Mouse (Mus musculus) heart, postnatal 10 days (tissue): ENCODE results near the gene Lipa. TPM values are rescaled to one million over a fixed set of nuclear protein-coding genes. Genes with fewer than 3 reads are reported as not detected.
A peak's percentile ranks its signal among the peaks of the same experiment; 100 is the strongest.

Source experiments
- DNase-seq, 2 experiments: peaks; one replicate each; pipeline ENCODE4 v3.0.0; 2021
- intact Hi-C: fragments of 180-260 bp; cut with DNase I; formaldehyde crosslinking; loops from one replicate; pipeline ENCODE4 v1.15.1; 2025
- total RNA-seq, 2 experiments: library from RNA; stranded (reverse); gene quantifications; 2 replicates each; pipeline ENCODE4 v1.2.3; 2021

Gene Lipa
- 10 to 100 TPM; 28.6 to 29.1 TPM for total RNA-seq

DNA sequence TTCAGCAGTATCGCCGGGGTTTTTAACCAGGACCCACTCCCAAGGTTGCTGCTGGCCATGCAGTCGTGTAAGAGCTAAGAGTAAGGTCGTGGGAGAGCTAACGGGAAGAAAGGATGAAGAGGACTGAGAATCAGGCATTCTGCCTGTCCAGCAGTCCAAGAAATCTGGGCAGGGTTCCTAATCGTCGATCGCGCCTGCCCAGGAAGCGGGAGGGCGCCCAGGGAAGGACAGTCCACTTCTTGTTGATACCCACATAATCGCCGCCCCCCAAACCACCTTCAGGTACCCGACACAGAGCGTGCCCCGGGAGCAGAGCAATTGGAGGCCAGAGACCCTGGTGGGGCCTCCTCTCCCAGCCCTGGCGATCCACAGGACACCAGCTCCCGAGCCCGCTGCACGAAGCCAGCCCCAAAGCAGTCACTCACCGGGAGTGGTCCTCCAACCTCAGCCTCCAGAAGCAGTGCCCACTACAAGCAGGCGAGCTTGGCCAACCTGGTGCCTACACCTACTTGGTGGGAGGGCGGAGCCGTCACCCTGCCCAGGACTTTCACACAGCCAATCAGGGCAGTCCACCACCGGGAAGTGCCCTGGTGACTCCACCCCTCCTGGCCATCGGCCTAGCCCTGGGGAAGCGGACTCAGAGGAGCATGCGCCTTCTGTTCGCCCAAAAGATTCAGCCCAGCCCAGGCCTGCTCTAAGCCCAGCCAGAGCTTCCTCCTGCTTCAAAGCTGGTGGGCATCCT lies at the start of gene Lipa:
TSS of gene Lipa (minus strand) at position 534 of the 742 bp plus-strand sequence.
- intact Hi-C loops, result no loop called here
- DNase-seq, result peak; percentile 98

DNA sequence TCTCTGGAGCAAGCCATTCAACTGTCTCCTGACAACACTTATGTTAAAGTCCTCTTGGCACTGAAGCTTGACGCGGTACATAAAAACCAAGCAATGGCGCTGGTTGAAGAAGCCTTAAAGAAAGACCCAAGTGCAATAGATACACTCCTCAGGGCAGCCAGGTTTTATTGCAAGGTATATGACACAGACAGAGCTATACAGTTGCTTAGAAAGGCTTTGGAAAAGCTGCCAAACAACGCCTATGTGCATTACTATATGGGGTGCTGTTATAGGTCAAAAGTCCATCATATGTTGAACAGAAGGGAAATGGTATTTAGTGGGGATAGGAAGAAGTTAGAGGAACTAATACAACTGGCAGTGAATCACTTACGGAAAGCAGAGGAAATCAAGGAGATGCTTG lies 46.4 kb upstream of the Lipa start:
- intact Hi-C loops, result no loop called here
- DNase-seq, result no peak

DNA sequence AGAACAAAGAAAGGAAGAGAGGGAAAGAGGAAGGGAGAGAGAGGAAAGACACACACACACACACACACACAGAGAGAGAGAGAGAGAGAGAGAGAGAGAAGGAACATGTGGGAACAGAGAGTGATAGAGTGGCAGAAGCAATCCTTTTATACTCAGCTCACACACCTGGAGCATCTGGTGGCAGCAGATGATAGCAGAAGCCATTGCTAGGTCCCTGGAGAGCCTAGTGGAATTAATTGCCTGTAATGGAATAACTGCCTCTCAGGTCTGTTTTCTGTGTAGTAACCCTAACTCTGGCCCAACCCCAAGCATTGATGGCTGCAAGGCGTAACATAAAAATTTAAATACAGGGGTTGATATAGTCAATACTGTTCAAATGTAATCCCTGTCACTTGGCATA lies 43.8 kb upstream of the Lipa start:
- intact Hi-C loops, result no loop called here
- no peak for DNase-seq

DNA sequence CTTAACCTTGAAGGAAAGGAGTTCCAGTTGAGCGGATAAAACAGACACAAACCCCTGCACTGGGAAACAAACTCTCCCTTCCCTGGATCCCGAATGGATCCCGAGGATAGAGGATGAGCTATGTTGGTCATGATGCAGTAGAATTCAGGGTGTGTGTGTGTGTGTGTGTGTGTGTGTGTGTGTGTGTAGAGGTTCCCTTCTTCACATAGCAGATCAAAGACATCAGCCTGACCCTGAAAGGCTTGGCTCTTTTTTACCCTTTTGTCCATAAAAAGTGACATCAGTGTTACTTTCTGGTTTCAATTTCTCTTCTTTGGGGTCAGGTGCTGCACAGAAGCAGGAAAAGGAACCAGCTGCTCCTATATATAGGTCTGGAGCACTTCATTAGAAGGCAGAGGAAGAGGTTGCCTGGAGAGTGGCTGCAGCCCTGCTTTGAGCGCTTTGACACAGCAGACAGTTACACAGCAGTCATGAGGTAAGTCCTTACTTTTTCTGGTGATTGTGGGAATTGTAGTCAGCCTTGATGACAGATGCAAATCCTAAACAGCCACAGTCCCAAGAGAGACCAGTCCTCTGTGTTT lies 42.7 kb upstream of the Lipa start:
- peak in 1 of 2 experiments; percentile 23 for DNase-seq
- intact Hi-C loops, result no loop called here

- intact Hi-C loops, result no loop called here
- no peak for DNase-seq
Observed at GRCm38 (mm10) chr19:34568988-34569895, 42.0 kb upstream of the Lipa start.

GRCm38 (mm10) chr19:34566178-34566784 lies 39.0 kb upstream of the Lipa start:
- DNase-seq, result no peak
- intact Hi-C loops, result no loop called here

- intact Hi-C loops, result no loop called here
- no peak for DNase-seq
Observed at GRCm38 (mm10) chr19:34562556-34562955, 35.3 kb upstream of the Lipa start.

DNA sequence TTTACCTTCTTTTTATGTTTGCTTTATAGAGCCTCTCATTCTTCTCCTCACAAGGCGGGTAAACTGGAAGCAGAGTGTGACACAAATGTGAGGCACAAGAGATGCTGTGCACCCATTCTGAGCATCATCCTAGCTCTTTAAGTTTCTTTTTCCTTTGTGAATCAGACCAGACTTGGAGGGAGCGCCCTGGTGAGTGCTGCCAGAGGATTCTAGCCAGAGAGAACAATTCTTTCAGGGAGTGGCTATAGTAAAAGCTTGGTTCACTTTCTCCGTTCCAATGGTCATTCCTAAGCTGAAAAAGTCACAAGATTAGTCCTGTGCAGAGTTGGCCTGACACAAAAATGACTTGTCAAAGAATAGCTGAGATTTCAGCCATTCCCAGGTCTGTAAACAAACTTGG lies 29.3 kb upstream of the Lipa start:
- intact Hi-C loops, result no loop called here
- peak; percentile 44 to 58 for DNase-seq

DNA sequence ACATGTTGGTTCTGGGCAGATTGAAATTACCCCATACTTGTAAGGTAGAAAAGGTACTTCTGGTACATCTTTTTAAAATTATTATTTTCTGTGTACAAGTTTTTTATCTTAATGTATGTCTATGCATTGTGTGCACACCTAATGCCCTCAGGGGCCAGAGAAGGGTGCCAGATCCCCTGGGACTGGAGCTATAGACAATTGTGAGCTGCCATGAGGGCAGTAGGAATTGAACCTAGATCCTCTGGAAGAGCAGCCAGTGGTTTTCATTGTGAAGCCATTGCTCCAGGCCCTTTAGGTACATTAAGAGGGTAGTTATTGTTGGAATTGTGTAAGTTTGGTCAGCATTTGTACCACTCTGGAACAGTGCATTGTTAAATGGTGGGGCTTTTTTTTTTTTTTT lies 26.8 kb upstream of the Lipa start:
- intact Hi-C loops, result loop anchor here (5.0 kb wide), 1 partner anchor 43 kb away; no protein-coding TSS in a partner anchor
- no peak for DNase-seq

GRCm38 (mm10) chr19:34553522-34553921 lies 26.2 kb upstream of the Lipa start:
- intact Hi-C loops, result loop anchor here (5.0 kb wide), 1 partner anchor 44 kb away; no protein-coding TSS in a partner anchor
- DNase-seq, result no peak

DNA sequence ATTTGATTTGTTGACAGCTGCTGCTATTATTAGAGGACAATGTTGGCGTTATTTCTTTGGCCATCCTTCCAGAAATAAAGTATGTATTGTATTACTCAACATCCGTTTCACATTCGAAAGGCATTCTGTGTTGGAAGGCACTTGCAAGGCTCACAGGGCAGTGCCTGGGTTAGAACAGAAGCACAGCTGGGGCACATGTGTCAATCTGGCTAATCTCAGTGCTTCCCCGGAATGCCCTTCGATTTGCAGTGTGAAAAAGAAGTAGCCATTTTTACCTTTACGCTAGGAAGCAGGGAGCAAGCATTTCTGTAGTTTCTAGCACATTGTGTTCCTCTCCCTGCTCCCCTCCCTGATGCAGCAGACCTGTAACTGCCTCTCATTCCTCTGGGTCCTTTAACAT lies 25.7 kb upstream of the Lipa start:
- DNase-seq, result peak; percentile 37 to 43
- intact Hi-C loops, result loop anchor here (5.0 kb wide), 1 partner anchor 44 kb away; no protein-coding TSS in a partner anchor

GRCm38 (mm10) chr19:34551981-34552380 lies 24.7 kb upstream of the Lipa start:
- intact Hi-C loops, result loop anchor here (2.0 to 5.0 kb wide), 2 partner anchors 45 to 51 kb away; no protein-coding TSS in a partner anchor
- DNase-seq, result peak; percentile 72 to 73

- DNase-seq, result peak; percentile 83 to 85
- intact Hi-C loops, result loop anchor here (1.0 to 5.0 kb wide), 3 partner anchors 47 to 216 kb away; no protein-coding TSS in a partner anchor
Observed at GRCm38 (mm10) chr19:34550534-34551223, 23.4 kb upstream of the Lipa start, which contains the start of gene Ifit2. TSS of gene Ifit2 (plus strand) at chr19:34550694.

DNA sequence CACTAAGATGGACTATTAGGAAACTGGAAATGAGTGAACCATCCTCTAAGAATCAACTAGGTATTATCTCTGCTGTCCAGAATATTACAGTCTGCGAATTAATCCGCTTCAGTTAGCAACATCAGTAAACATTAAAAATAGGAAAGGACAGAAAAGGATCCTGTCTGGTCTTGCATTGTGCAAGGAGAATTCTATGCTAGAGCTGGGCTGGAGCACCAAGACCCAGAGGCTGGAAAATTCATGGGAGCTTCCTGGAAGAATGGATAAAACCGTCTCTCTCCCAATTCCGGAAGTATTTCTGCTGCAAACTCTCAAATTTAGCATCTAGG lies 22.9 kb upstream of the Lipa start:
- intact Hi-C loops, result loop anchor here (1.0 to 5.0 kb wide), 3 partner anchors 47 to 216 kb away; no protein-coding TSS in a partner anchor

GRCm38 (mm10) chr19:34547976-34548375 lies 20.7 kb upstream of the Lipa start:
- intact Hi-C loops, result loop anchor here (1.0 to 5.0 kb wide), 4 partner anchors 89 to 301 kb away; no protein-coding TSS in a partner anchor
- DNase-seq, result peak; percentile 79 to 91

More for the DNA sequence above, 22.9 kb upstream of the Lipa start:
- no peak for DNase-seq

DNA sequence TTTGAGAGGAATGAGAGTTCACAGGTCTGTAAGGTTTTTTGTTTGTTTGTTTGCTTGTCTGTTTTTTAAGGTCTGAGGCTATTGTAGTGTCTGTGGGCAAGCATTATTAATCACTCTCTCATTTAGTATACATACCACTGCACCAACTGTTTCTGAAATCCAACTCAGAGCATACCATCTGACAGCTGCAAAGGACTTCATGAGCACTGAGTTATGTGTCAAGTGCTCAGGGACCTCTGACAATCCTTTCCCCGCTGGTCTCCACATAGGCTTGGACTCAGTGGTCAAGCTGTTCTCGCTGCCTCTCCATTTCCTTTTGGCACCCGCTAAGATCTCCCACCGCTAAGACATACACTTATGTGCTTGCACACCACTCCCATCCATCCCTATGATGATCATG lies 18.9 kb upstream of the Lipa start:
- intact Hi-C loops, result loop anchor here (5.0 kb wide), 1 partner anchor 226 kb away; no protein-coding TSS in a partner anchor
- DNase-seq, result no peak

DNA sequence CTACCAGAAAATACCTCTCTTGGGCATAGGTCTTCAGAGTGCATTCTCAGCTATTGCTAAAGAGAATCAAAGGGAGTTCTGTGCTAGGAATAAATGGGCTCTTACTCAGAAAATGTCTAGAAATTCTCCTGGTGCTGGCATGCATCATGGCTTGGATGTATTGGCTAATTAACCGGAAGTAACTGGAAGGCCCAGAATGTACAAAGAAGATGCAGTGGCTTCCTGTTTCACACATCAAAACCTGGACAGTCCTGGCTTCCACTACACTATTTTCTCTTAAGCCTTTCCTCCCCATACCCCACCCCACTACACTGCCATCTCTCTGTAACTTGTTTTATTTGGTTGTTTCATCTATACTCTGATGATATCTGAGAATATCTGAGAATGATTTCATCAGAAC lies 12.1 kb upstream of the Lipa start:
- intact Hi-C loops, result no loop called here
- DNase-seq, result no peak

GRCm38 (mm10) chr19:34532061-34532751 lies 4.9 kb upstream of the Lipa start:
- DNase-seq, result no peak
- intact Hi-C loops, result no loop called here

- intact Hi-C loops, result no loop called here
- DNase-seq, result no peak
Observed at GRCm38 (mm10) chr19:34526321-34526923, 852 bp downstream of the Lipa start.
